ENCODE assay signal across 29 mouse cellular contexts in genomic region chr2:162772520-162772919, GRCm38 (mm10).
"Had no signal": no experiment of that assay in that cellular context is flagged by ENCODE, and none has a peak within 500 bp of the region (broad histone marks: within the 10 kb centered on the region; RNA-seq: fewer than 3 reads in every experiment).

No protein-coding gene starts in this region.

- H3K27me3 ChIP-seq: heart, embryonic 12.5 days; heart, embryonic 13.5 days; heart, embryonic 15.5 days; hindbrain, embryonic 12.5 days; hindbrain, embryonic 13.5 days; hindbrain, embryonic 15.5 days; intestine, embryonic 15.5 days; kidney, embryonic 15.5 days had no signal

- H3K36me3 ChIP-seq: heart, embryonic 12.5 days; heart, embryonic 13.5 days; heart, embryonic 15.5 days; hindbrain, embryonic 10.5 days; hindbrain, embryonic 12.5 days; hindbrain, embryonic 13.5 days; hindbrain, embryonic 15.5 days; intestine, embryonic 15.5 days; kidney, embryonic 15.5 days had no signal

- H3K4me1 ChIP-seq: heart, embryonic 12.5 days; heart, embryonic 13.5 days; heart, embryonic 15.5 days; hindbrain, embryonic 10.5 days; hindbrain, embryonic 12.5 days; hindbrain, embryonic 13.5 days; hindbrain, embryonic 15.5 days; intestine, embryonic 15.5 days; kidney, embryonic 15.5 days had no signal

- H3K4me3 ChIP-seq: heart, embryonic 12.5 days; heart, embryonic 13.5 days; heart, embryonic 15.5 days; hindbrain, embryonic 10.5 days; hindbrain, embryonic 12.5 days; hindbrain, embryonic 13.5 days; hindbrain, embryonic 15.5 days; intestine, embryonic 15.5 days; kidney, embryonic 15.5 days; layer of hippocampus, adult 2 months; left cerebral cortex, adult 2 months had no signal

- H3K9me3 ChIP-seq: heart, embryonic 12.5 days; heart, embryonic 13.5 days; heart, embryonic 15.5 days; hindbrain, embryonic 10.5 days; hindbrain, embryonic 13.5 days; hindbrain, embryonic 15.5 days; intestine, embryonic 15.5 days; kidney, embryonic 15.5 days had no signal

- DNase-seq: heart, postnatal 10 days; heart, postnatal 36 days; heart, postnatal 4 days; kidney, adult 11 months; kidney, adult 18-20 months; kidney, adult 2 months; kidney, adult 8-10 months; kidney, adult 9 months; kidney, postnatal 10 days; kidney, postnatal 14 days; kidney, postnatal 25 days; kidney, postnatal 36 days; kidney, postnatal 4 days; layer of hippocampus, adult 9-11 months; layer of hippocampus, postnatal 36 days had no signal

- H3K27ac ChIP-seq: heart, embryonic 13.5 days; heart, embryonic 15.5 days; hindbrain, embryonic 10.5 days; hindbrain, embryonic 12.5 days; hindbrain, embryonic 13.5 days; hindbrain, embryonic 14.5 days; hindbrain, embryonic 15.5 days; hindbrain, postnatal 0 days; intestine, embryonic 15.5 days; kidney, embryonic 15.5 days; kidney, postnatal 0 days; layer of hippocampus, adult 2 months; left cerebral cortex, adult 2 months had no signal
